Mouse (Mus musculus) left cerebral cortex, postnatal 4 days (tissue): Measurements from ENCODE around the gene Lrrc52. TPM values are rescaled to one million over a fixed set of nuclear protein-coding genes. Genes with fewer than 3 reads are reported as not detected.
A peak's percentile ranks its signal among the peaks of the same experiment; 100 is the strongest.

Experiments used
- DNase-seq: peaks from one replicate; pipeline ENCODE4 v3.0.0-alpha.2; 2022
- intact Hi-C: fragments of 180-260 bp; cut with DNase I; formaldehyde crosslinking; loops from one replicate; pipeline ENCODE4 v1.15.1; 2025
- total RNA-seq, 2 experiments: library from RNA; stranded (reverse); gene quantifications; 2 replicates each; pipeline ENCODE4 v1.2.3; 2021

Gene Lrrc52
- total RNA-seq, 2 experiments from 2014 or later: not detected

- DNase-seq: no peak
- intact Hi-C loops: no loop called here
Observed at GRCm38 (mm10) chr1:167437091-167437490, 29.5 kb downstream of the Lrrc52 start.

GRCm38 (mm10) chr1:167436186-167436975, 30.2 kb downstream of the Lrrc52 start:
- intact Hi-C loops: no loop called here
- DNase-seq: no peak

- DNase-seq: no peak
- intact Hi-C loops: no loop called here
Observed at GRCm38 (mm10) chr1:167434931-167435330, 31.6 kb downstream of the Lrrc52 start.

GRCm38 (mm10) chr1:167430976-167431676, 35.5 kb downstream of the Lrrc52 start:
- intact Hi-C loops: no loop called here
- no peak for DNase-seq

- DNase-seq: no peak
- intact Hi-C loops: no loop called here
Observed at GRCm38 (mm10) chr1:167426681-167427080, 39.9 kb downstream of the Lrrc52 start.

GRCm38 (mm10) chr1:167425572-167425971, 41.0 kb downstream of the Lrrc52 start:
- no peak for DNase-seq
- intact Hi-C loops: no loop called here

- DNase-seq: no peak
- intact Hi-C loops: no loop called here
Observed at GRCm38 (mm10) chr1:167422501-167423240, 43.9 kb downstream of the Lrrc52 start.

GRCm38 (mm10) chr1:167414846-167415245, 51.7 kb downstream of the Lrrc52 start:
- intact Hi-C loops: loop anchor here (1.0 to 10.0 kb wide), 2 partner anchors 222 to 510 kb away; no protein-coding TSS in a partner anchor
- peak; percentile 78 for DNase-seq

GRCm38 (mm10) chr1:167411991-167412715, 54.4 kb downstream of the Lrrc52 start:
- intact Hi-C loops: loop anchor here (10.0 kb wide), 1 partner anchor 513 kb away; no protein-coding TSS in a partner anchor
- no peak for DNase-seq

GRCm38 (mm10) chr1:167409601-167410000, 57.0 kb downstream of the Lrrc52 start:
- intact Hi-C loops: no loop called here

GRCm38 (mm10) chr1:167405237-167405636, 61.3 kb downstream of the Lrrc52 start:
- intact Hi-C loops: no loop called here
- no peak for DNase-seq

More at GRCm38 (mm10) chr1:167409601-167410000, 57.0 kb downstream of the Lrrc52 start:
- DNase-seq: no peak

Other genes with a start within 250 kb of the Lrrc52 start
- gene Uck2, start 181.5 kb downstream of the Lrrc52 start, total RNA-seq: 10 to 100 TPM; 80.8 to 85.6 TPM
- 10 to 100 TPM; 36.1 to 43.9 TPM for gene Tmco1, start 158.4 kb downstream of the Lrrc52 start, total RNA-seq
- gene Aldh9a1, start 116.8 kb downstream of the Lrrc52 start, total RNA-seq: 10 to 100 TPM; 36.0 to 40.7 TPM
- 100 to 1,000 TPM; 119 to 121 TPM for gene Mgst3, start 72.9 kb downstream of the Lrrc52 start, total RNA-seq
- gene Rxrg, start 131.6 kb upstream of the Lrrc52 start, total RNA-seq: 10 to 100 TPM; 13.0 to 19.1 TPM
- under 1 TPM; 0.22 to 0.30 TPM for gene Lmx1a, start 222.5 kb upstream of the Lrrc52 start, total RNA-seq